Mouse (Mus musculus) heart, postnatal 4 days (tissue): ENCODE results near the gene Mbd4. TPM values are rescaled to one million over a fixed set of nuclear protein-coding genes. Genes with fewer than 3 reads are reported as not detected.
A peak's percentile ranks its signal among the peaks of the same experiment; 100 is the strongest.

Experiments
- DNase-seq: peaks from one replicate; pipeline ENCODE4 v3.0.0; 2021
- total RNA-seq, 2 experiments: library from RNA; stranded (reverse); gene quantifications; 2 replicates each; pipeline ENCODE4 v1.2.3; 2021

Mbd4 gene
- total RNA-seq, 2 experiments from 2014 or later: 3.4 to 3.8 TPM

- DNase-seq: peak; percentile 86
These were observed 44.5 kb downstream of the Mbd4 start, which contains the start of gene Rpl32 for GRCm38 (mm10) chr6:115808488-115809231. Gene Rpl32 (minus strand): TSS chr6:115808747.

- DNase-seq: no peak
These were observed 45.0 kb downstream of the Mbd4 start for GRCm38 (mm10) chr6:115808196-115808487.

DNA sequence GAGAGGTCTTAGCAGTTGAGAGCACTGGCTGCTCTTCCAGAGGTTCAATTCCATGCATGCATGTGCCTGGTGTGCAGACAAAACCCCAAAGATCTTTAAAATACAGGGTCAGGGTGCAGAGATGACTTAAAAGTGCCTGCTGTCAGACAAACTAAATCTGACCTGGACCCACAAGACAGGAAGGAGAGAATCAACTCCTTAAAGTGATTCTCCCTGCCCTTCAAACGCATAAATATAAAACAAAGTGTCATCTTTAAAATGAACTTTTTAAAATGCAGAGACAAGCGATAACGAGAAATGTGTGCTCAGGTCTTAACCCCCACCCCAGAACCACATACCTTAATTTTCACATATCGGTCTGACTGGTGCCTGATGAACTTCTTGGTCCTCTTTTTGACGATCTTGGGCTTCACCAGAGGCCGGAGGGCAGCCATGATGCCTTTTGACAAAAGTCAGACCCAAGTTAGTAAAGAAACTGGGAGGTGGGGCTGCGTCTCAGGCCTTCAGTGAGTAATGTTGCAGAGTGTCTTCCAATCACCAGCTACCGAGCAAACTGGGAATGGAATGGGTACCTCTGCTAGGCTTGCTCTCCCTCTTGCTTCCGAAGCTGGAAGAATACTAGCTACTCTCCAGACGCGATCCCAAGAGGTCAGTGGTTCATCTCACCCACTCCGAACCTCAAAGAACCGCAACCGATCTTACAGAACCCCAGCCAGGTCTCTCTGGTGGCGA is 45.5 kb downstream of the Mbd4 start:
- no peak for DNase-seq

GRCm38 (mm10) chr6:115804432-115805192 is 48.6 kb downstream of the Mbd4 start:
- DNase-seq: no peak

DNA sequence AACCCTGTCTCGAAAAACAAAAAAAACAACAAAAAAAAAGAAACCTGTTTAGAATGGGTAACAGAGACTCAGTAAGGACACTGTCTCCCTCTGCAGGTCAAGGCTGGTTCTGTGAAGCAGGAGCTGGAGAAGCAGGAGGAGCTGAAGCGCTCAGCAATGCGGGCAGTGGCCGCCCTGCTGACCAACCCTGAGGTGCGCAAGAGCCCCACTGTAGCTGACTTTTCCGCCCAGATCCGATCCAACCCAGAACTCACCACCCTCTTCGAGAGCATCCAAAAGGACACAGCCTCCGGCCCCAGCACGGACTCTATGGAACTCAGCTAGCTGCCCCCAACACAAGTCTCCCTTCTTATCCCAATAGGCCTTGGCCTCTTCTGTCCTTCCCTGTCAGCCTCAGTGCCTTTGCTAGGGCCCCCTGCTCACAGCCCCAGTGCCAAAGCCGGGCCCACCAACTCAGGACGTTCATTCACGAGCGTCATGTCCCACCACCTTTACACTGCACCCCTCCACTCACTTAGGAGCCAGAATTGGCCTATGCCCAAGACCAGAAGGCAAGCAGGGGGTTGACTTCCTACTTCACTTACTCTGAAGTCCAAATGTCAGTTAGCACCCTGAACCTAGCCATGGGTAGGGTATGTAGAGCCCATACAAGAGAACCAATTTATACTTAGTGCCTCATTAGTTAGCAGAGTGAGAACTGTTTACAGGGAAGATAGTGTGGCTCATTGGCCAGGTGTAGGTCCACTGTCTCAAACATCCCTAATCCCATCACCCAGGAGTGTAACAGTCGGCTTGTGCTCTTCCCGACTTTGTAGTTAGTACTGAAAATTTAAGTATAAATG is 49.4 kb downstream of the Mbd4 start:
- peak; percentile 89 for DNase-seq

DNA sequence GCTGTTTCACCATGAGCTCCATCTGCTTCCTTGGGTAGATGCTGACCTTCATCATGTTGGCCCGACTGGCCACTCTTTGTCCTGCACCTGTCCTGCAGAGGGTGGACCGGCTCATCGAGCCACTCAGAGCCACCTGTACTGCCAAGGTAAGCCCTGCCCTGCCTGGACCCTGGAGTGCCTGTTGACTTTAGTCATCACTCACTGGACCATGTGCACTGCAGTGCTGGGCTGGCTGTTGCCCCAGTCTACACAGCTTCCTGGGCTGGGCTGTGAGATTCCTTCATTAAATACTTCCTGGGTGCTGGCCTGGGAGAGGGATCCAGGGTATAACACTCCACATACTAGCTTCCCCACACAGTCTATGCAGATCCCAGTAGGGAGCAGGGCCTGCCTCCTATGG is 51.4 kb downstream of the Mbd4 start:
- no peak for DNase-seq

DNA sequence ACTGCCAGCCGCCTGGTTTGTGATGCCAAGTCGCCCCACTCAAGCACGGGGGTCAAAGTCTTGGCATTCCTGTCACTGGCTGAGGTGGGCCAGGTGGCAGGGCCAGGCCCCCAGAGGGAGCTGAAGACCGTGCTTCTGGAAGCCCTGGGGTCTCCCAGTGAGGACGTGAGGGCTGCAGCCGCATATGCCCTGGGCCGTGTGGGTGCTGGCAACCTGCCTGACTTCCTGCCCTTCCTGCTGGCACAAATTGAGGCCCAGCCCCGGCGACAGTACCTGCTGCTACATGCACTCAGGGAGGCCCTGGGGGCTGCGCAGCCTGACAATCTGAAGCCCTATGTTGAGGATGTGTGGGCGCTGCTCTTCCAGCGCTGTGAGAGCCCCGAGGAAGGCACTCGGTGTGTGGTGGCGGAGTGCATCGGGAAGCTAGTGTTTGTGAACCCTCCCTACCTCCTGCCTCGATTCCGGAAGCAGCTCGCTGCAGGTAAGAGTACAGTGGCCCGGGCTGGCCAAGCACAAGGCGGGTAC is 60.4 kb downstream of the Mbd4 start:
- peak; percentile 62 for DNase-seq

DNA sequence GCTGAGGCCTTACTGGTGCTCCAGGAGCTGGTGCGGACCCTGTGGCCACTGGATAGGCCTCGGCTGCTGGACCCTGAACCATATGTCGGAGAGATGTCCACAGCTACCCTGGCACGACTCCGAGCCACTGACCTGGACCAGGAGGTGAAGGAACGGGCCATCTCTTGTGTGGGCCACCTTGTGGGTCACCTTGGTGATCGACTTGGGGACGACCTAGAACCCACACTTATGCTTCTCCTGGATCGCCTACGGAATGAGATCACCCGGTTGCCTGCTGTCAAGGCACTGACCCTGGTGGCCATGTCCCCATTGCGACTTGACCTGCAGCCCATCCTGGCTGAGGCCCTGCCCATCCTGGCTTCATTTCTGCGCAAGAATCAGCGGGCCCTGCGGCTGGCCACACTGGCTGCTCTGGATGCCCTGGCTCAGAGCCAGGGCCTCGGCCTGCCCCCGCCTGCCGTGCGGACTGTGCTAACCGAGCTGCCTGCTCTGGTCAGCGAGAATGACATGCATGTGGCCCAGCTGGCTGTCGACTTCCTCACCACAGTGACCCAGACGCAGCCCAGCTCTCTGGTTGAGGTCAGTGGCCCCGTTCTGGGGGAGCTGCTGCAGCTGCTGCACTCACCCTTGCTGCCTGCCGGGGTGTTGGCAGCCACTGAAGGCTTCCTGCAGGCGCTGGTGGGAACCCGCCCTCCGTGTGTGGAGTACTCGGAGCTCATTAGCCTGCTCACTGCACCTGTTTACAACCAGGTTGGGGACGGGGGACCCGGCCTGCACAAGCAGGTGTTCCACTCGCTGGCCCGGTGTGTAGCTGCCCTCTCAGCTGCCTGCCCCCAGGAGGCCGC is 61.1 kb downstream of the Mbd4 start:
- DNase-seq: peak; percentile 55

DNA sequence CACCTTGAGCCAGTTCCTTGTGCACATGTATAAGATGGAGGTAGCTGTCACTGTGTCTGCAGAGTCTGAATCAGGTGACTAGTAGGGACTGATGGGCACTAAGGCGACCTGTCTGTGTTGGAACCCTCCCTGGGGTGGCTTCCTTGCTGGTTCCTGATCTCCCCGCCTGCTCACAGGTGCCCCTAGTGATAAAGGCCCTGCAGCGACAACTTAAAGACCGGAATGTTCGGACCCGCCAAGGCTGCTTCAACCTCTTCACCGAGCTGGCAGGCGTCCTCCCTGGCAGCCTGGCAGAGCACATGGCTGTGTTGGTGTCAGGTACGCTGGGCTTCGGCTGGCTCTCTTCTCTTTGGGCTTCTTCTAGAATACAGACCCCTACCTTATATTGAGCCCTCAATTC is 62.2 kb downstream of the Mbd4 start:
- DNase-seq: peak; percentile 33

Other genes starting within 250 kb of the Mbd4 start
- 100 to 1,000 TPM; 128 to 142 TPM for gene Raf1, start 176.7 kb downstream of the Mbd4 start, total RNA-seq
- gene Tmem40, start 91.0 kb downstream of the Mbd4 start, total RNA-seq: under 1 TPM in 1 of 2 experiments, not detected in 1; 0.54 TPM
- gene Cand2, start 78.8 kb downstream of the Mbd4 start, total RNA-seq: 10 to 100 TPM; 74.1 to 74.2 TPM
- 1,000 to 10,000 TPM; 1,006 to 1,007 TPM for gene Rpl32, start 44.6 kb downstream of the Mbd4 start, total RNA-seq
- gene Efcab12, start 15.0 kb downstream of the Mbd4 start, total RNA-seq: under 1 TPM; 0.88 to 0.90 TPM
- gene Ift122, start 99 bp upstream of the Mbd4 start, total RNA-seq: 10 to 100 TPM; 16.3 to 17.6 TPM
- under 1 TPM; 0.24 to 0.34 TPM for gene Rho, start 78.4 kb upstream of the Mbd4 start, total RNA-seq
- gene H1foo, start 91.6 kb upstream of the Mbd4 start, total RNA-seq: not detected
- gene Plxnd1, start 141.6 kb upstream of the Mbd4 start, total RNA-seq: 100 to 1,000 TPM; 191 to 208 TPM